Mouse (Mus musculus): ENCODE data around the gene Gimap9.

Gimap9 gene

DNA sequence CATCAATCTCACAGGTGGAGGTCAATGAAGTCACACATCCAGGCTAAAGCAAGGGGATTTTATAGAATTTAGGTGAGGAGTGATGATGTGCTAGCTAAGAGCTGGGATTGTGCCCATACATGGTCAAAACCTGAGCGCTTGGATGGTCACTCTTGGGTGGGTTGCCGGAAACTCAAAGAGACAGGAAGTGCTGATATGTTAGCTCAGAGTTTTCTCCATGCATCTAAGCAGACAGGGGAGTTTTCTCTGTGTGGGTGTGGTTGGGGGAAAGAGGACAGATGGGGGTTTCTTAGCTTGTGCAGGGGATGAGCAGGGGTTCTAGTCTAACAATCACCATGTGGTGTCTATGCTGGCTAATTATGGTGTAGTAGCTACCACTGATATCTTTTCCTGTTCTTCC is 13.4 kb downstream of the Gimap9 start:
- no peak for DNase-seq (ENCODE audit: inconsistent ontology term)

DNA sequence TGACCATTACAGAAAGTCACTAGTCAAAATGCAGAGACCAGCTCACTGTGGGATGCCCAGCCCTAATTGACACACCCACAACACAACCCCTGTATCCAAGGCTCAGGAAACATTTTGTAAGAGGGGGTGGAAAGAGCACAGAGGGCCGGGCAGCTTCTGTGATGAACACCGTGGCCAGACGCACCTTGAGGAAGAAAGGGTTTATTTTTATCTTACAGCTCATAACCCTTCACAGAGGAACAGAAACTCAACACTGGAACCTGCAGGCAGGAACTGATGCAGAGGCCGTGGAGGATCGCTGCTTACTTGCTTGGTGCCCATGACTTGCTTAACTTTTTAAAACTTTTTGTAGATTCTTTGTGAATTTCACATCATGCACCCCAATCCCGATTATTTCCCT is 17.0 kb downstream of the Gimap9 start:
- no peak for DNase-seq (ENCODE audit: inconsistent ontology term)

DNA sequence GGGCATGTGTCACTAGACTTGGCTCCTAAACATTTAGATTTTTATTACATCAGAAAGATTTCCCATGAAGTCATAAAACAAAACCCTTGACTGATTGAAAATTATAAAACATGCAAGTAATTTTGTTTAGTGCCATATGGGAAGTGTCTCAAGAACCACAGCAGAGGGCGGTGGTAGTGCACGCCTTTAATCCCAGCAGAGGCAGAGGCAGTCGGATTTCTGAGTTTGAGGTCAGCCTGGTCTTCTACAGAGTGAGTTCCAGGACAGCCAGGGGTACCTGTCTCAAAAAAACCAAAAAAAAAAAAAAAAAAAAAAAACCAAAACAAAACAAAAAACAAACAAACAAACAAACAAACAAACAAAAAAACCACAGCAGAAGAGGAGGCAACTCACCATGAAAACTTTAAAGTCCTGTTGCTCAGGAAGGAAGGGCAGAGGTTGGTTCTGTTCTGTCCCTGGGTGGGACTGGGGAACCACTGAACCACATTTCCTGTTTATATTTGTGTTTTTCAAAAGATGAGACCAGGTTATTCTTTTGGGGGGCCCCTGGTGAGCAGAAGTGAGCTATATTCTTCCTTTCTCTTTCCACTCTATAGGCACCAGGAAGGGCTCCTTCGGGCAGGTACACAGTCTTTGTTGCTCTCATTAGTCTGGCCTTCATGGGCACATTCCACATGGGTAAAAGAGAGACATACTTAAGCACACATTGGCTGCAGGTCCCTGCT is 21.1 kb downstream of the Gimap9 start:
- no peak for DNase-seq (ENCODE audit: inconsistent ontology term)

DNA sequence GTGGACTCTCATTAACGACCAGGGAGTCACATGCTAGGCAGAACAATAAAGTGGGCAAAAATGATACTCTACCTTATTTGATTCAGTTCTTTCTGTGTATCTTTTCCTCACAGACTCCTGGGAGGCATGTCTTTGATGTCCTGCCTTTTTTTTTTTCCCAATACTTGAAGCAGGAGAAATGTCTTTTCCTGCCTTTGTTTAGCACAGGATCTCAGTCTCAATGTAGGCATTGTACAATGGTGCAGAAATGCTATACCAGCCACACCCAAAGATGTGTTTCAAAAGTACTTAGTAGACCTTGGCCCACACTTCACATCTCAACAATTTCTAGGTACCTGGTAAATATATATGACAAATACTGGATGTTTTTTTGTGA is 21.6 kb downstream of the Gimap9 start:
- no peak for DNase-seq (ENCODE audit: inconsistent ontology term)

DNA sequence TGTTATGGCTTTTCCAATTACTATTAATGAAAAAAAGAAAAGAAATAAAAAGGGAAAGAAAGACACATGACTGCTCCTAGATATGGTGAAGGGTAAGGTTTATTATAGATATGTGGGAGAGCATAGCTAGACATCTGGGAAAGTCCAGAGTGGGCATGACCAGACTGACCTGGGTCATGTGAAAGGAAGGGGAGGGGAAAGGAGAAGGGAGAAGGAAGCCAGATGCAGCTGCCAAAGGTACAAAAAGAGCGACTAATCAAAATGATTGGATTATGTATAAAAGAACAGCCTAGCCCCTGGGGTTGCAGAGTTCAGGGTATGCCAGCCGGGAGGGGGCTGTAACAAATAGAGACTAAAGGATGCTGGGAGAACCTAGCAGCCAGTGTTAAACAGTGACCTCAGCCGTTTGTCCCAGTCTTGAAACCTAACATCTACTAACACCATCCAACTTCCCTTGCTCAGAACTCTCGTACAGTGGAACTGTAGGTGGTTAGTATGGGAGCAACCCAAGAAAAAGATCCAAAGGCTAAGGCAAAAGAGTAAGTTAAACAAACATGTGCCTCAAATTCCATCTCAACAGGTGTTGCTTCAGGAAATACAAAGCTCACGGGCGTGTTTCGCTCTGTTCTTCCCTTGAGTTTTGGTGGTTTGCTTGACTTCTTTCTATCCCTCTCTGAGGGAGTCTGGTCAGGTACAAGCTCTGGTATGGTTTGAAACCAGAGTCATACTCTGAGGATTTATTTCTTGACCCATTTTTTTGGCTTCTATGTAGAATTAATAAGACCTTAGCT is 22.3 kb downstream of the Gimap9 start:
- DNase-seq (ENCODE audit: inconsistent ontology term), result no peak

DNA sequence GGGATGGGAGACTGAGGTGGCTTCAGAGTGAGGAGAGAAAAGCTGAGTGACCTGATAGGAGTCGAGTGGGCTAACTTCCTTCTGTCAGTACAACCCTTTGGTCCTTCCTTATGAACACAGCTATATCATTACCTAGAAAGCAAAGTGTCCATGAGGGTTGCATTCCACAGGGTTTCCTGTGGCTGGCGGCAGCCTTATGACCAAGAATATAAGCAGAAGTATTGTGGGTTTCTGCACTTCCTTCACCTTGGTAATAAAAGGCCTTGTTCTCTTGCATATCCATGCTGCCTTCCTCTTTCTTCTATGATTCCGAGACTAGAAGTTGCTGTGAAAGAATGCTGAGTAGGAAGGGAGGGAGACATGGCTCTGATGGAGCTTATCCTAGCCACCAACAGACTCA is 23.0 kb downstream of the Gimap9 start:
- DNase-seq (ENCODE audit: inconsistent ontology term), result no peak

DNA sequence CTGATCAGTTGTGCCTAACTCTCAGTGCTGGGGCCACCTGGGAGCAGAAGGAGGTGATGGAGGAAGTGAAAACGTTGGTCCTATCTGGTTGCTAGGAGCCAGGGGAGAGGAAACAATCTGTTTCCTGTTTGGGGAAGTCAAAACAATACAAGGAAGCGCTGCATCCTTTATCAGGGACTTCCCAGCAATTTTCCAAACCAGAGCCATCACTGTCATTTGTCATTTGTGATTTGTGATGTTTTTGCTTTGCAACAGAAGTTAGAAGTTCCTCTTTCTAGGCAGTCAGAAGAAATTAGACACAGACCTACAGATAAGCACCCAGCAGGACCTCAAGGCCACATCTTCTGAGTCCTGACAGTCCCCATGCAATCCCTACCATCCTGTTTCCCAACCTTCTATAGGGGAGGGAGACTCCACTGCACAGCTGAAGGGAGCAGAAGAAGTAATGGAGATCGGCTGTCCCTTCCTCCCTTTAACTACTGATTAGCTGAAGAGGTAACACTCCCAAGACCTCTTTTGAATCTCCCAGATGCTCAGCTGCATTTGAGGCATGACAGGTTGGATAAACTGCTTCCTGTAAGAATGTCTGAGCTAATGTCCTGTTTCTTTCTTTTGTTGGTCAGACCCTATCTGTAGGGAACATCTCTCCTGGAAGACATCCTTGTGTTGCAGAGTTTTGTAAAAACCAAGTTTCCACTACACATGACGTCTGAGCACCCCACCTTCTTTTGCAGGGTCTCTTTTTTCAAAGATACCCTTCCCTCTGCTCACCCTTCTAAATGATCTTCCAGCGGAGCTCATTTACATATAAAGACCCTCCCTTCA is 24.5 kb downstream of the Gimap9 start:
- DNase-seq (ENCODE audit: inconsistent ontology term), result no peak

DNA sequence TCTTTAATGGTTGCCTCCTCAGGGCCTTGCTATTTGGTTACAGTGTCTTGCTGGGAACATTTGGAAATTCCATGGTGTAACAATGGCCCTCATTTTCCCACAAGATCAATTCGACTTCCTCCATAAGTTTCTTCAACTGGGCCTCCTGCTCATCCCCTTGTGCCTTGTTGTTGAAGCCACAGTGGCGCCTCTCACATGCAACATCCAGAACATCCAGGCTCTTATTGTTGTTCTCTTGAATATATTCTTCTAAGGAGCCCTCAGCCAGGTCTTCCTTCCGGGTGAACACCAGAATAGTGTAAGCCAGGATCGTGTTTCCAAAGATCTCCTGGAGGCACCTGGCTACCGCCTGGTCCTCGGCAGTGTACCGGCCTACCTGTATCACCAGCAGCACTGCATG is 26.2 kb downstream of the Gimap9 start:
- no peak for DNase-seq (ENCODE audit: inconsistent ontology term)

DNA sequence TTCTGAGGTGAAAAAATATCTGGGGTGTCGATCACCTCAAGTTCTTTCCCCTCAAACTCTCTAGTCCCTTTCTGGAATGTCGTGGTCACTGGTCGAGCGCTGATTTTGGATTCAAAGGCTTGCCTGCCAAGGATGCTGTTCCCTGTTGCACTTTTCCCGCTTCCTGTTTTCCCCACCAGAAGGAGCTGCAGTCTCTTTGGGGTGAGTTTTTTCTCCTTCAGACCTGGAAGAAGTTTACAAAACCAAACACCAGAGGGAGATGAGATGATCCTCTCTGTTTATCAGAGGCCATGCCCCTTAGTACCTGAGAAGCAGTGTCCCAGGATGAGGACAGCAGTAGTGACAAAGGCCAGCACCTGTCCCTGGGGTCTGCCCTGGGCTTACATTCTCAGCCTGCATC is 26.7 kb downstream of the Gimap9 start:
- no peak for DNase-seq (ENCODE audit: inconsistent ontology term)

DNA sequence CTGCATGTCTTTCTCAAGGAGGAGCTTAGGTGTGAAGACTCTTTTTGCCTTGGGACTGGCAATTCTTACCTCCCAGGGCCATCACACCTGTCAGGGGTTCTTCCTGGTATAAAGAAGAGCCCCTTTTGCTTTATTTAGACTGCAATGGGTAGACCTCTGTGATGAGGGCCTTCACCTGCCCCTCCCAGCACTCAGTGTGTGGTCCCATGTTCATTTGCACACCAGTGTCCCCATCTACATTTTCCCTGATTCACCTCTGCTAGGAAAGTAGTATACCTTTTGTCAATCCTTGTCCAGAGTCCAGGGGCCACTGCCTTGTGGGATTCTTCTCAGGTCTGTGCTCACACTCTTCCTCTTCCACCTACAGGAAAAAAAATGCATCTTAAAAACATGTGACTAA is 28.2 kb downstream of the Gimap9 start:
- DNase-seq (ENCODE audit: inconsistent ontology term), result no peak

DNA sequence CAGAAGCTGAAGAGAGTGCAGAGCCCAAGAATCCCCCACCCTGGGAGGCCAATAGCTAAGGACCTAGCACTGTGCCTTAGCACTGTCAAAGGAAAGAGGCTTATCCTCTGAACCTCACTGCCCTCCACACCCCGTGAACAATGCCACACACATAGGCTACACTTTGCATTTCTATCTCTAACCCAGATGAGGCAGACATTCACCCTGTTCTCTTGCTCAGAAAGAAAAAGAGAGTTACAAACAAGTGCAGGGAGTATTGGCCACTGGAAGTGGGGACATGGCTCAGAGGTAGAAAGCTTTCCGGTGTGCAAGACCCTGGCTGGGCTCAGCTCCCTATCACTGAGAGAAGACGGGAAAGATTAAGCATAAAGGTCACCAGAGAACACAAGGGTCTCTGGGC is 30.2 kb downstream of the Gimap9 start:
- no peak for DNase-seq (ENCODE audit: inconsistent ontology term)

DNA sequence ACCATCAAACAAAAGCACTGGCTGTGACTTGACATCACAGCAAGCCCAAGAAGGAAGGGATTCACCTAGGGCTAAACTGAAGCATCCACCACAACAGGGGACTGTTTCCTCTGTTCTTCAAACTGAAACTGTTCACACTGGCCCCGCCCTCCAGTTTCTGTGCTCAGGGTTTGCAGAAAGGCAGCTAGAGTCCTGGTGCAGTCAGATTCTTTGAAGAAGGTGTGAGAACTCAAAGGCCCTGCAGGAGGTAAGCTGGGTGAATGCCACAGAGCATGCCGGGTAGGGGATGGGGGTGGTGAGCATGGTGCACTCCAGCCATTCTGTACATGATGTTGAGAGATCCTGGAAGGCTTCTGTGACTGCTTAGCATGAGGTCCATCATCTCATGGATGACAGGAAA is 42.5 kb downstream of the Gimap9 start, which contains the start of the genes Gm28053 and Gimap7:
Gene Gm28053, plus strand, starts transcription at position 153 of the 400 bp plus-strand sequence.
Gene Gimap7, plus strand, starts transcription at position 167 of the 400 bp plus-strand sequence.
- DNase-seq (ENCODE audit: inconsistent ontology term), result no peak

DNA sequence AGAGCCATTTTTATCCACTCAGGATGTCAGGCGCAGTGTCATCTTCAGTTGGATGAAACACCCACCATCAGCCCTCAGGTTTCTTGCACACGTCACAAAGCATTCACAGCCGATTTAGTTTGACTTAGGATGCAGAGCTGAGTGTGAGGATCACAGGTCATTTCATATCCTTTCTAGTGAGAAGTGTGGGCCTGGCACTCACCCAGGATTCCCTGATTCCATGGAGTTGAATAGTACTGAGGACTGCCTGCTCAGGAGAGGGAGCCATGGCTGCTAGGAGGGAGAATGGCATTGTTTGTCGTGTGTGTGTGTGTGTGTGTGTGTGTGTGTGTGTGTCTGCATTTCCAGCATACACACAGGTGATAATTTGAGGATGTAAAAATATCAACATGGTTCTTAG is 44.4 kb downstream of the Gimap9 start:
- no peak for DNase-seq (ENCODE audit: inconsistent ontology term)

DNA sequence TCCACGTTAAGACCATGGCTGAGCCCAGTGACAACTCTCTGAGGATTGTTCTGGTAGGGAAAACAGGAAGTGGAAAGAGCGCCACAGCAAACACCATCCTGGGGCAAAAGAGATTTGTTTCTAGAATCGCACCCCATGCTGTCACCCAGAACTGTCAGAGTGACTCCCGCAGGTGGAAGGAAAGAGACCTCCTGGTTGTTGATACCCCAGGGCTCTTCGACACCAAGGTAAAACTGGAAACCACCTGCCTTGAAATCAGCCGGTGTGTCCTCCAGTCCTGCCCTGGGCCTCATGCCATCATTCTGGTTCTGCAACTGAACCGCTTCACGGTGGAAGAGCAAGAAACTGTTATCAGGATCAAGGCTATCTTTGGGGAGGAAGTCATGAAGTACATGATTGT is 47.5 kb downstream of the Gimap9 start:
- no peak for DNase-seq (ENCODE audit: inconsistent ontology term)

DNA sequence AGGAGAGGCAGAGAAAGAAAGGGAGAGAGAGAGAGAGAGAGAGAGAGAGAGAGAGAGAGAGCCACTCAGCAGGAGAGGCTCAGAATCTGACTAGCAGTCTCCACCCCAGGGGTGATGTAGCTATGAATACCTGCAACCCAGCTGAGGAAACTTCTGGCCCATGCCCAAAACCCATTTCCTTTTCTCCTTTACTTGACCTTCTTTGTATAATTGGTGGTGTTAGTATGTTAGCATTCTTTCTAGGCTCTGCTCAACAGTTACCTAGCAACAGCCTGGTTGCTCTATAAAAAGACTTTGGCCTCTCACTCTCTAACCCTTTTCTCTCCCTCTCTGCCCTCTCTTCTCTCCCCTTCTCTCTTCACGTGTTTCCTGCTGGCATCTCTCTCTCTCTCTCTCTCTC is 49.5 kb downstream of the Gimap9 start:
- peak; percentile 51 for DNase-seq (ENCODE audit: inconsistent ontology term)

DNA sequence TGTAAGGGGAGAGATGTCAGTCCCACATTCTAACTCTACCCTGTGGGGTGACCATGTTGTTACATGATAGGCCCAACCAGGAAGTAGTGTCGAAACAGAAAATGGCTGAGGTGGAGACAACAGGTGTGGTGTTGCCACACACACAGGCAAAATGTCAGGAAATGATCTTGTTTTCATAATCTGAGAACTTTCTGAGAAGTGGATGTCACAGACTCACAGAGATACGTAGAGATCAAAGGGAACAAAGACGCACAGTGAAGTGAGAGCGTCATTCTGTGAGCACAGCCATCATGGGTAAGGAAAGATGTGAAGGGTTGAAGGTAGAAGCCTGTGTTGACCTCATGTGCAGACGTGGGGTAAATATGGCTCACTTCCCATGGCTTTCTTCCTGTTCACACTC is 51.8 kb downstream of the Gimap9 start:
- no peak for DNase-seq (ENCODE audit: inconsistent ontology term)

Data from Muller cell, postnatal 12 days (primary cell).